Mouse (Mus musculus) liver, postnatal 0 days (tissue): ENCODE data around the gene Drd4. TPM values are rescaled to one million over a fixed set of nuclear protein-coding genes. Genes with fewer than 3 reads are reported as not detected.

ENCODE experiments used
- ATAC-seq: fragments of 200-750 bp; cut with Nextera tagmentation; 2 replicates; pipeline ENCODE4 v1.8.0; 2017; ENCODE audit warnings: mild to moderate bottlenecking, moderate library complexity
- DNase-seq: peaks from one replicate; pipeline ENCODE4 v3.0.0-alpha.2; 2016
- H3K27ac ChIP-seq: fragments of 300-500 bp; sonication (generic); 2 replicates; pipeline ENCODE4 v1.5.1; 2014; ENCODE audit warnings: antibody characterized with exemption, moderate library complexity, mild to moderate bottlenecking, low read depth
- H3K27me3 ChIP-seq: fragments of 300-500 bp; sonication (generic); 2 replicates; pipeline ENCODE4 v1.6.1; 2014; ENCODE audit warnings: low read length, control low read depth, mixed read lengths; ENCODE audit not compliant: insufficient read depth
- H3K36me3 ChIP-seq: fragments of 300-500 bp; sonication (generic); replicated peaks from 2 replicates; pipeline ENCODE4 v1.6.1; 2014; ENCODE audit warnings: mild to moderate bottlenecking, control low read depth, low read length, moderate library complexity, mixed read lengths; ENCODE audit not compliant: insufficient read depth
- H3K4me1 ChIP-seq: fragments of 300-500 bp; sonication (generic); 2 replicates; pipeline ENCODE4 v1.6.1; 2014; ENCODE audit warnings: antibody characterized with exemption, mild to moderate bottlenecking, control low read depth; ENCODE audit not compliant: insufficient read depth
- H3K4me2 ChIP-seq: fragments of 300-500 bp; sonication (generic); 2 replicates; pipeline ENCODE4 v1.6.1; 2014; ENCODE audit warnings: low read depth, mild to moderate bottlenecking, low read length, moderate library complexity, mixed read lengths
- H3K4me3 ChIP-seq: fragments of 300-500 bp; sonication (generic); 2 replicates; pipeline ENCODE4 v1.5.1; 2014; ENCODE audit warnings: low read depth, low read length
- H3K9ac ChIP-seq: fragments of 300-500 bp; sonication (generic); replicated peaks from 2 replicates; pipeline ENCODE4 v1.6.1; 2014; ENCODE audit warnings: mild to moderate bottlenecking, moderate library complexity
- H3K9me3 ChIP-seq: fragments of 300-500 bp; sonication (generic); 2 replicates; pipeline ENCODE4 v1.6.1; 2016; ENCODE audit warnings: mild to moderate bottlenecking, control low read depth, low read length, mixed read lengths
- CTCF ChIP-seq: sonication (generic); IDR thresholded peaks from 2 replicates; pipeline ENCODE4 v1.5.1; 2016; ENCODE audit warnings: antibody characterized with exemption, low read depth
- EP300 ChIP-seq: IDR thresholded peaks from 2 replicates; pipeline ENCODE4 v1.6.1; 2016; ENCODE audit warnings: antibody characterized with exemption, low read depth, mild to moderate bottlenecking
- WGBS: fragments of 180-500 bp; shearing (Covaris S2); extraction: QIAGEN DNeasy Blood & Tissue Kit; methylation state at CpG from one replicate; pipeline ENCODE4 v1.1.7; 2014; ENCODE audit not compliant: insufficient replicate concordance; 5-methylcytosine and 5-hydroxymethylcytosine counted together
- polyA plus RNA-seq: library from polyadenylated mRNA; unstranded; fragments of >200 nt; fragmentation: Nextera tagmentation; extraction: Ambion mirVana; gene quantifications from 2 replicates; pipeline ENCODE4 v1.2.1, GENCODE M21; 2015

The Drd4 gene
- polyA plus RNA-seq, 1 experiment from 2014 or later, result not detected

DNA sequence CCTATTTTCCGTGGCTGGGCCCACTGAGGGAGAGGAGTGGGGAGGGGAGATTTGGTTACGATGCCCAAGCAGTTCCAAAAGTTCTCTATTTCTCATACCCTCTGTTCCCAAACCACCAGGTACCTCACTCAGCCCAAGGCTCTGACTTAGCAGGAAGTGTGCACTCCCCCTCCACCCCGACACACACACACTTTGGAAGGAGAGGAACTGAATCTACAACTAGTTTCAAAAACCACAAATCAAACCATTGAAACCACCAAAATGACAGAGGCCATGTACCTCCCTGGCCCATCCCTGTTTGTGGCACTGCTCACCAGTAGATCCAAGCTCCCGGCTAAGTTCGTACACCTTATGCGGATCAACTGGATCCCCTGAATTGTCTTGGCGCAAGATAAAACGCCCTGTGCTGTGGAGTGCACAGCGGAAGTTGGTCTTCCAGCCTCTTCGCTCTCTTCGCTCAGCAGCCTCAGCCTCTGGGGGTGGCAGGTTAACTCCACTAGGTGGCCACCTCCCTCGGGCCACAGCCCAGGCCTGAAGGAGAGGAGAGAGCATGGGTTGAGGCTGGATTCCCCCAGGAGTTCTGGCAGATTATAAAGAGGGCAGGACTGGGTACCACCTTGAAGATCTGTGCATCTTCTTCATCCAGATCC, 26.9 kb upstream of the Drd4 start:
- peak overlapping the region; percentile 94 for H3K27ac ChIP-seq
- peak; percentile 52 for ATAC-seq
- 18% methylated on average over 12 of the region's 12 CpGs for WGBS

DNA sequence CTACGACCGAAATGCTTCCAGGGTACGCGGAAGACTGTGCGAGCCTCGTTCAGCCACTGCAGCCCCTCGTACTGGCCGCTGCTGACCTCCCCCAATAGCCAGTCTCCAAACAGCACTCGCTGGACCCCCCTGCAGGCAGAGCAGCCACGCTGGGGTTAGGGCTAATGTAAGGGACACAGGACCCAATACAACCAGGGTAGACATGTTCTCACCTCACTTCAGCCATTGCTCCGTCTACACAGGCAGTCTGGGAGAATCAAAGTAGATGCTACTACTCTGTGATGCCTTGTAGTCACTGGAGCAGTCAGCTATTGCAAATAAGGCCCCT, 26.4 kb upstream of the Drd4 start:
- Histone ChIP-seq H3K4me1 (peaks cover 29% of the 10 kb centered on the region), H3K4me3 (peak overlapping the region; percentile 88), H3K9me3 (no peaks in the 10 kb centered on the region), H3K36me3 (peaks cover 44% of the 10 kb centered on the region), H3K4me2 (peak overlapping the region; percentile 95), H3K27me3 (peaks cover 6% of the 10 kb centered on the region; the same call in 1 of the 2 replicates), H3K9ac (peak overlapping the region; percentile 92), H3K27ac (peak overlapping the region; percentile 94)
- TF ChIP-seq CTCF (no peak), EP300 (no peak)
- ATAC-seq (peak; percentile 11; the same call in 1 of the 2 replicates), DNase-seq (no peak)
- 39% methylated on average over 11 of the region's 11 CpGs for WGBS

More for the DNA sequence above, 26.9 kb upstream of the Drd4 start:
- Histone ChIP-seq H3K9me3 (no peaks in the 10 kb centered on the region), H3K9ac (peak overlapping the region; percentile 92), H3K4me3 (peak overlapping the region; percentile 88), H3K4me2 (peak overlapping the region; percentile 95), H3K36me3 (peaks cover 48% of the 10 kb centered on the region), H3K4me1 (peaks cover 29% of the 10 kb centered on the region), H3K27me3 (peaks cover 6% of the 10 kb centered on the region; the same call in 1 of the 2 replicates)
- peak; percentile 70 for DNase-seq
- TF ChIP-seq EP300, result no peak
- TF ChIP-seq CTCF, result peak; percentile 79

DNA sequence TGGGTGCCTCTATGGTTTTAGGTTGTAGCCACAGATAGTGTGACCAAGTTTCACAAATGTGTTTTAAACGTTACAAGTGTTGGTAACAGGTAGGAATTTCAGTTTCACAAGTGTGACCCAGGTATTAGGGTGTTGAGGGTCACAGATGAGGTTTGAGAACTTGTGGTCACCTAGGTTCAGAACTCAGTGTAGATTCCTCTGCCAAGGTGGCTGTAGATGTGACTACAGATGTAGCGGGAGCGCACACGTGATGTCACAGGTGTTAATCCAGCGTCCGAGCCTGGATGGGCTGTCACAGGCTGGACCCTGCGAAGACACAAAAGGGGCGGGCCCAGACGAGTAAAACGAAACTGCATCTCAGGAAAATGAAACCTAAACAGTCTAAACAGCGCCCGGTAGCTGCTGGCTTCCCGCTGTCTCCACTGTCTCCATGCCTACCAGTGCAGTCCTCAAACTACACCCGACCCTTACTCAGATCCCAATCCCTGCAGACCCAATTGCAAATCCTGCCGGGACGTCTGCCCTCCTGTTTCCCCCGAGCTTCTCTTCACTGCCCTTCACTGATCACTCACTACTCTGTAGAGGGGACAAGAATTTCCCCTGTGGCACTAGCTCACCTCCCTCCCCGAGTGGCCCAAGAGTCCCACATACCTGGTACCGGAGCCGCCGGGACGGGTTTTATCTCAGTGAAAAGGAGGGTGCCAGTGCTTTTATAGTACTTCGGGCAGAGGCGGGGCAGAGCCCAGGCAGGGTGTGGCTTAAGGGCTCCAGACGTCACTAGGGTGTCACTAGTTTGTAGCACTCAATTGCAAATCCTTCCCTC, 25.9 kb upstream of the Drd4 start, which contains the start of gene Irf7:
TSS of gene Irf7 (minus strand) at position 743 of the 823 bp plus-strand sequence.
- Histone ChIP-seq H3K36me3 (peaks cover 38% of the 10 kb centered on the region), H3K9ac (peak within 1 kb of the TSS; percentile 92), H3K9me3 (no peaks in the 10 kb centered on the region), H3K4me1 (peaks cover 29% of the 10 kb centered on the region), H3K27ac (peak within 1 kb of the TSS; percentile 94), H3K27me3 (peaks cover 6% of the 10 kb centered on the region; the same call in 1 of the 2 replicates), H3K4me3 (peak within 1 kb of the TSS; percentile 88), H3K4me2 (peak within 1 kb of the TSS; percentile 95)
- TF ChIP-seq CTCF, result no peak
- no peak for TF ChIP-seq EP300
- WGBS, result 2% methylated on average over 25 of the region's 25 CpGs
- peak; percentile 87 for ATAC-seq
- DNase-seq, result peak; percentile 90

DNA sequence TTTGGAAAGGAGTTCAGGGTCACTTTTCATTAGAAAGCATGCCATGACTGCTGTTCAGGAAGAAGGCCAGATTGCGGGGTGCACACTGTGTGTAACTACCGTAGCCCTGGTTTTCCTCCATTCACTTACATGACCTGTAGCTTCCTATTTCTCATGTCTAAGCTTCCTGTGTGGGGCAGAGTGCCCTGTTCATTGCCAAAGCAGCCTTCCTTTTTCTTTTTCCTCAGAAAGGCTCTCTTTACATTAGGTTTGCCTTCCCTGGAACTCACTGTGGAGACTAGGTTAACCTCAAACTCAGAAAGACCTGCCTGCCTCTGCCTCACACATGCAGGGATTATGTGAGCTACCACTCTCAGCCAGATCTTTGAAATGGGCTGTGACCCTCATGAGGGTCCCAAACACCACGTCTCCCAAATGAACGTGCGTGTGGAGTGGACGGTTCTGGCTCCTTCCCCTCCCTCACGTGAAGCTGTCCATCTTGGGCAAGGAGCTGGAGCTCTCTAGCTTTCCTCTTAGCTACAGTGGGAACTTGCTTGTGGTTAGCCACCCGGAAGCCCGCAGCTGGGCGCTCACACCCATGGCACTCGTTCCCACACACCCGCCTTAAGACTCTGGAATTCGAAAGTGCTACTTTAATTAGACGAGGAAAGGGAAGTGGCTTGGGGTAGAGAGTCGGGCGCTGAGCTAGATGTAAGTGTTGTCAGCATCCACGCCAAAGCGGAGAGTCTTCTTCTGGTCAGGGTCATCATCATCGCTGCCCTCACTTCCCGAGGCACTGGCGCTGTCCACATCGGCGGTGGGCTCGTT, 23.1 kb upstream of the Drd4 start:
- no peak for TF ChIP-seq EP300
- no peak for TF ChIP-seq CTCF
- 30% methylated on average over 24 of the region's 24 CpGs for WGBS
- DNase-seq (peak; percentile 39), ATAC-seq (no peak)
- H3K9me3 ChIP-seq, result no peaks in the 10 kb centered on the region
- H3K36me3 ChIP-seq, result peaks cover 11% of the 10 kb centered on the region
- peak overlapping the region; percentile 63 for H3K4me2 ChIP-seq
- H3K4me3 ChIP-seq, result peak overlapping the region; percentile 26
- peaks cover 6% of the 10 kb centered on the region; the same call in 1 of the 2 replicates for H3K27me3 ChIP-seq
- H3K9ac ChIP-seq, result peak overlapping the region; percentile 34; the same call in 1 of the 2 replicates
- H3K4me1 ChIP-seq, result peaks cover 29% of the 10 kb centered on the region
- peak overlapping the region; percentile 80 for H3K27ac ChIP-seq

DNA sequence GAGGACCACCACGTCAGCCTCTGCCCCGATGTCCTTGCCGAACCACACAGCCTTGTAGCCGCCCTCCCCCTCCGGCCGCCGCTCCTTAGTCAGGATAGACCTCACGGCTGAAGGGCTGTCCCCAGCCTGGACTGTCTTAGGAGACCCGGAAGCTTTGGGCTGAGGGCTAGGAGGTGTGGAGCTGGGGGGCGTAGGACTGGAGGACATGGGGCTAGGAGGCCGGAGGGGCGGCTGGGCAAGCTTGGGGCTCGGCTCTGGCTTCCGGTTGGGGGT, 22.6 kb upstream of the Drd4 start:
- WGBS, result 55% methylated on average over 14 of the region's 14 CpGs
- peak overlapping the region; percentile 63 for H3K4me2 ChIP-seq
- ATAC-seq, result no peak
- H3K9ac ChIP-seq, result peak overlapping the region; percentile 34; the same call in 1 of the 2 replicates
- peaks cover 6% of the 10 kb centered on the region; the same call in 1 of the 2 replicates for H3K27me3 ChIP-seq
- H3K36me3 ChIP-seq, result peaks cover 6% of the 10 kb centered on the region
- H3K4me1 ChIP-seq, result peaks cover 25% of the 10 kb centered on the region
- no peak for DNase-seq
- H3K4me3 ChIP-seq, result peak overlapping the region; percentile 26
- H3K9me3 ChIP-seq, result no peaks in the 10 kb centered on the region
- no peak for TF ChIP-seq EP300
- TF ChIP-seq CTCF, result no peak
- H3K27ac ChIP-seq, result peak overlapping the region; percentile 80
